Mouse (Mus musculus): ENCODE measurements at regions not wholly inside any gene's neighbourhood (a gene's known extent, or its start where the extent isn't known, plus 50 kb on each side); places are given as distances from the start of the nearest gene placed in this dataset.

DNA sequence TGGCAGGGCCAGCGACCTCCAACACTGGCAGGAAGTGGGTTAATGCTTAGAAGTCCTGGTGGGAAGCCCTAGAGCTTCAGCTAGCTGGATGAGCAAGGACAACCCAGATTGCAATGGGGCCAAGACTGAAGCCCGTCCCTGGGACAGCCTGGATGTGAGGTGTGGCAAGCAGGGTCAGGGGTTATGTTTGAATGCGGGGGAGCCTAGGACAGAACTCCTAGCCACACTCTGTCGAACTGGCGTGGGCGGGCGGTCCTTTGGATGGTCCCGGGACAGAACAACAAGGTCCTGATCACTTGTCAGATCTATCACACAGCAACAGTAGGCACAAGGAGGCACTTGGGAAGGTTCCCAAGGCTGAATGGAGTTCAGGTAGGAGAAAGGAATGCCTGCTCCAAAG lies 101.1 kb upstream of the Ccnd1 start:
- DNase-seq, result no peak

GRCm38 (mm10) chr7:145034385-145034784 lies 94.7 kb upstream of the Ccnd1 start:
- no peak for DNase-seq

GRCm38 (mm10) chr7:145031275-145031674 lies 91.5 kb upstream of the Ccnd1 start:
- peak; percentile 9 to 11 for DNase-seq

DNA sequence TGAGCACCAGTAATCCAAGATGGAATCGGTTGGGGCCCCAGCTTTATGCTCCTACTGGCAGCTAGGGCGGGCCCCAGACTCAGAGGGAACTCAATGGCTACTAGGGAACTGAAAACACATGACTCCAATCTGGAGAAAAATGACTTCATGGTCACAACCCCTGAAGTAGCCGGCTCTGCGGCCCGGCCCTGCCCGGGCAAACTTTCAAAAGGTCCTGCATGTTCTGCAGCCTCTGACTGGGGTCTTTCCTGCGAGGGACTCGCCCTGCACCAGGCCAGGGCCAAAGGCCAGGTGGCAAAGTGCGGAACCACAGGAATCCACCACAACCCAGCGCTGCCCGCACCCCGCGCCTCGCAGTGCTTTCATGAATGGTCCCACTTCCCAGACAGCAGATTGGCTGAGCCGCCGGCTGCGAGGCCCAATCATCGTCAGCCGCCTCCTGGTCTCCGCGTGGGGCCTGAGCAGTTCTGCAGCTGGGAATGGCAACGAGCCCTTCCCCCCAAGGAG lies 91.0 kb upstream of the Ccnd1 start:
- DNase-seq, result peak; percentile 77 to 78

DNA sequence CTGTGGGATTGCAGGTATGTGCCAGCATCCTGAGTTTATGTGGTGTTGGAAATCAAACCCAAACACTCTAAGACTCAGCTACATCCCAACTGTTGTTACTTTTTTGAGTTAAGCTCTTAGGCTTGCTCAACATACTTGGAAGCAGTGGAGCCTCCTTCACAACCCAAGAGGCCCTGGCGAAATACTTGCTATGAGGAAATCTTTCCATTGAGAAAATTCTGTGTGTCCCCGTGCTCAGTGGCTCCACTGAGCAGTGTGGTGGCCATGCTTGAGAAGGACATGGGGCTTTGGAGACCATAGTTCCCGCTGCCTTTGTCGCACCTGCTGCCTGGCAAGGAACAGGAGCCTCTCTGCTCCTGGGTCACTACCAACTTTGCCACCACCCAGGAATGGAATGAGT lies 89.9 kb upstream of the Ccnd1 start:
- no peak for DNase-seq

- DNase-seq, result peak in 1 of 2 experiments; percentile 50
Measured at GRCm38 (mm10) chr7:145029124-145029523, 89.4 kb upstream of the Ccnd1 start.

DNA sequence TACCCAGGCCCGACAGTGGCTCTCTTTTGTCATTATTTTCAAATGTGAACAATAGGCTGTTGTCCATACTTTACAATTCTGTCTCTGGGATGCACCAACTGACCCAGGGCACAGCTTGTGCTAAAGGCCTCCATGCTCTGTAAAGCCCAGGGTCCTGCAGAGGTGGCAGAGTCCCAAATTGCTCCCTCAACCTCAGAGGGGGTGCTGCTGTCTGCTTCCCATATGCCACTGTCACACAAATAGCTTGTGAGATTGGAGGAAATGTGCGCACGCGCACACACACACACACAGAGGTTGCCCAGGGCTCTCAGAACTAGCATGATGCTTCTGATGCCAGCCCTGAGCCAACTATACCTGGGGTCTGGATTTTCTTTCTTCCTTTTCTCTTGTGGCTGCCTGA lies 87.3 kb upstream of the Ccnd1 start:
- peak; percentile 52 to 56 for DNase-seq

- DNase-seq, result no peak
Measured at GRCm38 (mm10) chr7:145026014-145026285, 86.2 kb upstream of the Ccnd1 start.

DNA sequence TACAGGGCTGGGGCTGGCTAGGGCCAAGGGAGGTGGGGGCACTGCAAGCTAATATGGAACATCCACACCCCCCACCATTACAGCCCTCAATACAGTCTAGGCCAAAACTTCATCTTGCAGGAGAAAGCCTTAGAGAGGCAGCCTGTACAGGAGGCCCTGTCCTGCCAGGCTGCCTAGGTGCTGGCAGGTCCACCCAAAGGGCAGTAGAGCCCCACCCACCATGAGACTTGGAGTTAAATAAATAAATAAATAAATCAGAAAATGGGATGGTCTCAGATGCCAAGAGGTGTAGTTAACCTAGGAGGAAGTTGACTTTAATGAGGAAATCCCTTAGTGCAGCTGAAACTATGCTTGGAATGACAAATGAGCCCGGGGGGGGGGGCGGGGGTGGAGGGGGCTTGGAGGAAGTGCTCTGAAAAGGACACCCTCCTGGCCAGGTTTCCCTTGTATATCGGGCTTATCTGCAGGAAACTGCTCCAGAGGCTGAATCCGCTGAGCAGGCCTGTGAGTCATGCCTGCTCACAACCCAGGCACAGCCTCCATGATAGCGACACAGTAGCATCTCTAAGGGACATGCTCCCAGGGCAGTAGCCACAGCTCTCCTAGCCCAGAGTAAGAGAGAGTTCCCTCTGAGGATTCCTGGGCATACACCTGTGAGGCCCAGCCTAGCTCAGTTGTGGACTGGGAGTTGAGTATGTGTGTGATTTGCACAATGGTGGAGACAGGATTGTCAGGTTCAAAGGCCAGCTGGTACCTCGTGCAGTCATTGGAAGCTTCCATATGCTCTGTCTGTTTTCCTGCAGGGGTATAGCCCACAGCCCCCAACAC lies 85.7 kb upstream of the Ccnd1 start:
- no peak for DNase-seq

DNA sequence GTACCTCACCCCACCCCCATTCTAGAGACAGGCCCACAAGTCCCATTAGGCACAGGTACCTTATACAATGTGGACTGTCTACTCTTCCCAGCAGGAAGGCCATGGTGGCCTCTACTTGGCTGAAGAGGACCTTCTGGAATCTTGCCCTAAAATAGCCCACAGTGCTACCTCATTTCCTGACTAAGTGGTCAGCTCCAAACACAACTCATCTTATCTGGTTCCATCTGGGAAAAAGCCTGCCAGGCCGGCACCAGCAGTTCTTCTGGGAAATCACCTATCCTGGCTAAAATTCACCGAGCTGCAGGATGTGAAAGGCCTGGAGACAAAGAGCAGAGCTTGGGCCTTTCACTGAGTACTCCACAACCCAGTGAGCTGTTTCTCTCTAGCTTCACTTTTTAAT lies 84.9 kb upstream of the Ccnd1 start:
- no peak for DNase-seq

DNA sequence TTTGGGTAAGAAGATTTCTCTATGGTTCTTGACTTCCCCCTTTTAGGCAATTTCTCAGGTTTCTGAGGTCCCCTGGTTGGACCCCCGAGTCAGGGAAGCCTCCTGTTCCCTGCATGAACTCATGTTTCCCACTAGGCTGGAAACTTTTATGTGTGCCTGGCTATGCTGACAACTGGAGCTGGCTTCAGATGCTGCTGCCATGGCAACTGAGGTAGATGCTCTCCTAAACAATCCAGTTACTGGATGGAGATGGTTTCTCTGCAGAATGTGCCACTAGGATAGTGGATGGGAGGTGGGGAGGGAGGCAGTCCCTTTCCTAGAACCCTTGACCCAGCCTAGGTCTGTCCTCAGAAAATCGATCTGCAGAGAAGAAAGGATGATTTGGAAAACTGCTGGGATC lies 79.4 kb upstream of the Ccnd1 start:
- no peak for DNase-seq

GRCm38 (mm10) chr7:145018149-145018548 lies 78.4 kb upstream of the Ccnd1 start:
- no peak for DNase-seq

- DNase-seq, result no peak
Measured at GRCm38 (mm10) chr7:145015463-145016085, 75.8 kb upstream of the Ccnd1 start.

DNA sequence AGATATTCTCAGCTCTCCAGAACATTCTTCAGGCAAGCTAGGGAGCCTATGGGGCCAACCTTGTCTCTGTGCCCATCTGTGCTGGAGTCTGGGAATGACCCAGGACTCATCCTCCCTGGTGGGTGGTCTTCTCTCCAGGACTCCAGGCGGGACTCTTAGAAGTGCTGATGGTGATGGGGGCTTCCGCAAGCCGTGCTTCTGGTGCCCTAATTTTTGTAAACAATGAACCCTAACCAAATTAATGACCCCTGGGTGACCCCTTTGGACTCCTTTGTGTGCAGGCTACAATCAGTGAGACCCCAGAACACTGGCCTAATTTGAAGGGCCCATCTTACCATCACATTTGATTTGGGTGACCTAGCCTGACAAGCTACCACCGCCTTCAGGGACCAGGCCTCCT lies 71.0 kb upstream of the Ccnd1 start:
- no peak for DNase-seq

- no peak for DNase-seq
Measured at GRCm38 (mm10) chr7:145010004-145010403, 70.3 kb upstream of the Ccnd1 start.

DNA sequence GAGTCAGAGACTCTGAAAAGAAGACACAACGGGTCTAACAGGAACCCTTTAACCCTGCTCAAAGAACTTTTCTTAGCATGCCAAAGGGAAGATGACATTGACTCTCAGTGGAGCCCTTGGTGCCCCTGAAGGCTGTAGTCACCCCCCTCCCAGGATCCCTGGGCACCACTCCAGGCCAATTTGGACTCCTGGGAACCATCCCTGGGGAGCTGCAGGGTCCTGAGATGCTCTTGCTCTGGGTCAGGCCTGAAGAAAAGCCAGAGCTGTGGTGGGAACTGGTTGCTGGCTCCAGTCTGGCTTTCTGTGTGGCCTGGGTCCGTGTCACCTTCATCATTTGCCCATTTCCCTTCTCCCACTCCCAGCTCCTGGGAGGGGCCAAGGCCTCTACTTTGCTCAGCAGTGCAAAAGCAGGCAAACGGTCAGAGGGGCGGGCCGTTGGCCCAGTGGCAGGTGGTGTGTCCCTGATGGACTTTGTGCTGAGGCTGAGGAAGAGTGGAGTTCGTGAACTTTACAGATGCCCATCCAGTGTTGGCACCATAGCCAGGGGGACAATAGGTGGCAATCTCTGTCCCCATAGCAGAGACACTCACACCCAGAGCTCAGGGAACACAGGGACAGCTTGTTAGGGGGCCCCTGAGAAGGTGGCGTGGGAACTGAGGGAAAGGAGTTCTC lies 69.1 kb upstream of the Ccnd1 start:
- no peak for DNase-seq

DNA sequence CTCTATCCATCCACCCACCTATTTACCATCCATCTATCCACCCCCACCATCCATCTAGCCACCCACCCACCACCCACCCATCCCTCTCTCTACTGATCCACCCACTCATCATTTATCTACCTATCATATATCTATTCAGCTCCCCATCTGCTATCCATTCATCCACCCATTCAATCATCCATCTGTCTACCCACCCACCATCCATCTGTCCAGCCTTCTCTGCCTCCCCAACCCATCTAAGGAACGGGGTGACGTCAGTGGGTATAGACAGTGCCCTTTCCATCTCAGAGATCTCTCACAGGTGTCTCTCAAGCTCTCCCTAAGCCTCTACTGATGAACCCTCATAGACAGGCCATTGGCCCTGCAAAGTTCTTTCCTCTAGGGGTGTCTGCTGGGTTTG lies 67.5 kb upstream of the Ccnd1 start:
- DNase-seq, result no peak

DNA sequence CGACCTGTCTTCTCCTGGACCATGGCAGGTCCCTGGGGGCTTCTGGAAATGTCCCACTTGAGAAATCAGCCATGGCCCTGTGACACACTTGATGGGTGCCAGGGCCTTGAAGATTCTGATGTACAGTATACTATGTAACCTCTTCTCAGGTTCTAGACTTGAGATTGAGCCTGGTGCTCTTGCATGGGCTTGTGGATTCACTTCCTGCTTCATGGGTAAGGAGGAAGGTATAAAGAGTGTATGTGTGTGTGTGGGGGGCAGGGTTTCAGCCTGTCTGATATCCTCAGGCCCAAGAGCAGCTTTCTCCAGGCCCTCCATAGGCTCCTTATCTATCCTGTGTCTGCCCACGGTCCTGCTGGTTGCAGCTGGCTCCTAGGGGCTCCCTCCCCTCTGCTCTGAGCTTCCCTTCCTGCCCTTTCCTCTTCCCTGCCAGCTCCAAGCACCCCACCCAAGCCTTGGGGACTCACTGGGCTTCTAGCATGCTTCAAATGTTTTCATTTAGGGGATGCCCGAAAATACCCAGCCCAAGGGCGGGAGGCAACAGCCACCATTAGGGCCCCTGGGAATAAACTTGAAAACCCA lies 61.9 kb upstream of the Ccnd1 start:
- DNase-seq, result no peak

DNA sequence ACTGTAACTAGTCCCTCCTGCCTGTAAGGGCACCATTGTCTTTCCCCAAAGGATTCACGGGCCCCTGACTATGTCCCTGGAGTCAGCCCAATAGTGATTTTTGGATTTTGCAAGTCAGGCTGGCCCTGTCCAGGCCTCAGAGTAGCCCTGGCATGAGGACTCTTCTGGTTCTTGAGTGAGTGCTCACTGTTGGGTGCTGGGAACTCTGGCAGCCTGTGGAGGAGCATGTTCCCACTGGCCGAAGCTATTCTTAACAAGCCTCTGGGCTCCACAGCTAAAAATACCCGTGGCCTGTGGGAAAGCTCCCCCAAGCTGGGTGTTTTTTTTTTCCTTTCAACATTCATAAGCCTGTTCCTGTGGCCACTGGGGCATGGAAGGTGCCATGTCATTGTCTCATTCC lies 60.0 kb upstream of the Ccnd1 start:
- DNase-seq, result no peak

GRCm38 (mm10) chr7:144996847-144997246 lies 57.1 kb upstream of the Ccnd1 start:
- DNase-seq, result no peak

DNA sequence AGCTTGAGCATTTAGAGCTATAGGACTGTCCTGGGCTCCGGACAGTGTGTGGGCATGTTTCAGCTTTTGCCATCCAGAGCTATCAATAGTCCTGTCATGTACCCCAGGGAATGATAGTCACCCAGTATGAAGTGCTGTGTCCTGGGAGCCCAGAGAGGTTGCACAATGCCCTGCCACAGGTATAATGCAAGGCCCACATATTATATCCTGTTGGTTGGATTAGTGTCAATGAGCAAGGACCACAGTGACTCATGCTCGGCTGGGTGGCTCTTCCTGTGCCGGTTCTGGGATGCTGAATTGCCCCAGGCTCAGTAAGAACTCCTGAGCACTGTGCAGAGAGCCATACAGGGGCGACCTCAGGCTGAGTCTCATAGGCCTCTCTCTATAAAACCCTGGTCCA lies 54.5 kb upstream of the Ccnd1 start:
- no peak for DNase-seq

- no peak for DNase-seq
Measured at GRCm38 (mm10) chr7:144993566-144993965, 53.8 kb upstream of the Ccnd1 start.

DNA sequence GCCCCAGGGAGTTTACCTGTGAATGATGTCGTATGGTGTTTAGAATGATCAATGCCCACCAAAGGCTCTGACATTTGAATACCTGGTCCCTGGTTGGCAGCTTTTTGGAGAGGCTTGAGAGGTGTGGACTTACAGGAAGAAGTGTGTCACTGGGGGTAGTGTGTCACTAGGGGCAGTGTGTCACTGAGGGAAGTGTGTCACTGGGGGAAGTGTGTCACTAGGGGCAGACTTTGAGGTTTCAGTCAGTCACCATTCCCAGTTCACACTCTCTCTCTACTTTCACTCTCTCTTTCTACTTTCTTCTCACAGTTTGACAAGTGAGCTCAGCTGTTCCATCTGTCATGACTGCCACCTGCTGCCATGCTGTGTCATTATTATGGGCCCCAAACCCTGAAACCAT lies 52.0 kb upstream of the Ccnd1 start:
- no peak for DNase-seq

All from cerebellum, postnatal 14 days (tissue).